Mouse (Mus musculus): ENCODE measurements around the gene Gm49358. TPM values are rescaled to one million over a fixed set of nuclear protein-coding genes. Genes with fewer than 3 reads are reported as not detected.

Gene Gm49358
- polyA plus RNA-seq, 1 experiment from 2014 or later: not detected

DNA sequence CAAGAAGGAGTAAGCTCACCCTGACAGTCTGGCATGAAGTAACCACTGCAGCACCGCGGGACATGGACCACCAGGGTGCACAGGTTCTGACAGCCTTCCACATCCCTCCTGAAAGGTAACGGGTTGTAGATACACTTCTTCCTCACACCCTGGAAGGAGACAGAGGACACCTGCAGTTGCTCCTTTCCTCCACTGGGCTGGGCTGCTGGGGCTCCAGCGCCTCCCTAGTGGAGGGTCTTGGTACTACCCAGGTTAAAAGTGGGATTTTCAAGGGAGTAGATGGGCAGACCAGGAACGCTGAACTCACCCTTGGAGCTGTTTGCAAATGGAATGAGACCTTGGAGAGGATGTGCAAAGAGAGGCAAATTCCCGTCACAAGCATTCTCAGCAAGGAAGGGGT, 99.7 kb downstream of the Gm49358 start:
- Histone ChIP-seq H3K4me3 (no peak overlapping the region), H3K9me3 (no peaks in the 10 kb centered on the region), H3K27me3 (ENCODE audit: insufficient read depth, poor library complexity, severe bottlenecking) (no peaks in the 10 kb centered on the region), H3K27ac (no peak overlapping the region), H3K4me1 (replicated peaks) (0 out of 2 replicates have a peak, but pooled peaks cover 3% of the 10 kb centered on the region), H3K36me3 (no peaks in the 10 kb centered on the region)
- 88% methylated on average over 6 of the region's 6 CpGs for WGBS
- DNase-seq (ENCODE audit: low spot score): no peak

DNA sequence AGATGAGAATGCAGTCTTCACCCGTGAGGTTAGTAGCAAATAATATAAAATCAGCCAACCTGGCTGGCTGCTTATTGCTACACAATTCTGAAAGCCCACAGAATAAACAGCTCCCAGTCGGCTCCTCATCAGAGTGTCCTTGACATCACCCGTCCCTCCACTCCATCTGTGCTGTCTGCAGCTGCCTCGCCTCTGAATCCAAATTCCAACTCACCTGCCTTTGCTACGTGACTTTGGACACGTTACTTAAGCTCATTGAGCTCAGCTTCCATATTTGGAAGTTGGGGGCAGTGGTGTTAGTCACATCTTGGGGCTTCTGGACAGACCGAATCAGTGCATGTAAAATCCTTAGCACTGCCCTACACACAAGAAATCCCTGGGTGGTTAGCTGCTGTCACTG, 108.3 kb downstream of the Gm49358 start:
- Histone ChIP-seq H3K9me3 (no peaks in the 10 kb centered on the region), H3K4me3 (no peak overlapping the region), H3K27me3 (ENCODE audit: insufficient read depth, poor library complexity, severe bottlenecking) (no peaks in the 10 kb centered on the region), H3K27ac (no peak overlapping the region), H3K4me1 (replicated peaks) (no peaks in the 10 kb centered on the region), H3K36me3 (no peaks in the 10 kb centered on the region)
- 86% methylated on average over 7 of the region's 7 CpGs for WGBS
- no peak for DNase-seq (ENCODE audit: low spot score)

DNA sequence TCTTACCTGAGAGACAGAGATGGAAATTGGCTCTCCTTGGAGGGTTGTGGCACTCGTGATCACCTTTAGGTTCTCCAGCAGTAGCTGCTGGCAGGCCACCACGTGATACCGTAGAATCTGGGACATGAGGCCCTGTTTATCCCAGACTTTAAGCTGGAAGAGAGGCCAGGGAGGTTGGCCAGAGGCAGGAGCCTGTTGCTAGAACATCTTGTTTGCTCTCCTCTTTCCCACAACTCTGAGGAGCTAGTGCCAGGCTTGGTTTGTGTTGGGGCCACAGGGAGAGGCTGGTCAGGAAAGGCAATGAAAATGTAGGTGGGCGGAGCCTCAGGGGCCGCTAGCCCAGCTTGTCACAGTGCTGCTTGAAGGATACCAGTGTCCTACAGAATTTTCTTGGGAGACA, 108.8 kb downstream of the Gm49358 start:
- H3K27ac ChIP-seq: no peak overlapping the region
- no peak for DNase-seq (ENCODE audit: low spot score)
- no peaks in the 10 kb centered on the region for H3K36me3 ChIP-seq
- no peaks in the 10 kb centered on the region for H3K4me1 ChIP-seq (replicated peaks)
- H3K9me3 ChIP-seq: no peaks in the 10 kb centered on the region
- no peak overlapping the region for H3K4me3 ChIP-seq
- H3K27me3 ChIP-seq (ENCODE audit: insufficient read depth, poor library complexity, severe bottlenecking): no peaks in the 10 kb centered on the region
- 71% methylated on average over 5 of the region's 5 CpGs for WGBS

DNA sequence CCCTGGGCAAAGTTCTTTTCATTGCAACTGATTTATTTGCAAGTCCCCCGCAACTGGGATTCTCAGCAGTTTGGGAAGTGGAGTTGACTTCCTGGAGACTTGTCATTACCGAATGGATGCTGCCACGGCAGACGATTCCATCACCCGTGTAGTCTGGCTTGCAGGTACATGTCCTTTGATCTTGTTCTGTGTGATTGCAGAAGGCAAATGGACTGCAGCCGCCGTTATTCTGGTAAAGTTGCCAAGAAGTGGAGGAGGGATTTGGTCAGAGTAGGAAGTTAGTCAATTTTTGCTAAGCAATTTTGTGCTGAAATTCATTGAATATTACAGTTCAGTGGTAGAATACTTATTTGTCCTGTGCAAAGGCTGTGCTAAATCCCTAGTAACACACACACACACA, 114.9 kb downstream of the Gm49358 start:
- Histone ChIP-seq H3K36me3 (no peaks in the 10 kb centered on the region), H3K9me3 (no peaks in the 10 kb centered on the region), H3K4me1 (replicated peaks) (0 out of 2 replicates have a peak, but pooled peaks cover 4% of the 10 kb centered on the region), H3K27me3 (ENCODE audit: insufficient read depth, poor library complexity, severe bottlenecking) (no peaks in the 10 kb centered on the region), H3K27ac (no peak overlapping the region), H3K4me3 (no peak overlapping the region)
- 89% methylated on average over 7 of the region's 7 CpGs for WGBS
- no peak for DNase-seq (ENCODE audit: low spot score)

DNA sequence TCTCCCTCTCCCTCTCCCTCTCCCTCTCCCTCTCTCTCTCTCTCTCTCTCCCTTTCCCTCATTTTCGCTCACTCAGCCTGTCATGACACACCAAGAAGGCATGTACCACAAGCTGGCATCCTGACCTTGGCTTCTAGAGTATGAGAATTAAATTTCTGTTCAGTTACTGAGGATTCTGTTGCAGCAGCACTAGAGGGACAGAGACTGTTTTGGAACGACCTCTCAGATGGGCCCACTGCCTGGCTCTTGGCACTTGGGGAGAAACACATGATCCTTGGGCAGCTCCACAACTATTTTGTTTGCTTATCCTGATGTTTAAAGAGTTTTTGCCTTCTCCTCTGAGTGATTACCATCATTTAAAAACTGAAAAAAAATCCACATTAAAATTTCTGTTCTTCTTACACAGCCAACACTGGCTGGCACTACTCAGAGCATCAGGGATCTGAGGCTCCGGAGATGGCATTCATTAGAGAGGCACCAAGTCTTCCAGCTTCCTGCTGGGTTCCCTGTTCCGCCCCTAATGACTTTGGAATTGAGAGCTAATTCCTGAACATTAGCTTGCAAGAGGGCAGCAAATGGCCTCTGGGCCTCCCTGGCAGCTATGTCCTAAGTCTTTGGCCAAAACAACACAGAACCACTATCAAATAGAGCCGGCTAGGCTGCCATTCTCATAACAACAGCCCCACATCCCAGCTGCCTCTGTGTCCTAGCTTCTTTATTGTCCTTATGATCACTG, 116.5 kb downstream of the Gm49358 start:
- Histone ChIP-seq H3K27ac (no peak overlapping the region), H3K36me3 (no peaks in the 10 kb centered on the region), H3K9me3 (no peaks in the 10 kb centered on the region), H3K27me3 (ENCODE audit: insufficient read depth, poor library complexity, severe bottlenecking) (no peaks in the 10 kb centered on the region), H3K4me3 (no peak overlapping the region), H3K4me1 (replicated peaks) (0 out of 2 replicates have a peak, but pooled peaks cover 4% of the 10 kb centered on the region)
- DNase-seq (ENCODE audit: low spot score): no peak
- 59% methylated on average over 5 of the region's 5 CpGs for WGBS

DNA sequence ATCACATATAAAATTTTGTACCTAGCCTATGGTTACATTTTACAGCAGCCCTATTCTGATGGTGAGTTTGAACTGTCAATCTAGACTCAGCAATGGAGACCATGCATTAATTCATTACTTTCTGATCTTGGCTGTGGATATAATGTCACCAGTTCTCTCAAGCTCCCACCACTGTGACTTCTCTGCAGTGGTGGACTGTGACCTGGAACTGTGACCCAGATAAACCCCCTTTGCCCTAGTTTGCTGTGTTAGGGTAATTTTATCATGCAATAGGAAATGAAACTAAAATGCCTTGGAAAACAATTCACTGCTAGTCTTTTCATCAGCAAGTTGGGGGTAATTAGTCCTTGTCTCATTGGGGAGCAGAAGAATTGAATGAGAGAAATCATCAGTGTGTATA, 117.7 kb downstream of the Gm49358 start:
- Histone ChIP-seq H3K4me3 (no peak overlapping the region), H3K4me1 (replicated peaks) (0 out of 2 replicates have a peak, but pooled peaks cover 4% of the 10 kb centered on the region), H3K27ac (no peak overlapping the region), H3K27me3 (ENCODE audit: insufficient read depth, poor library complexity, severe bottlenecking) (no peaks in the 10 kb centered on the region), H3K36me3 (no peaks in the 10 kb centered on the region), H3K9me3 (no peaks in the 10 kb centered on the region)
- DNase-seq (ENCODE audit: low spot score): no peak

Other genes with a start within 250 kb of the Gm49358 start
- 412 and 566 TPM in 2 replicates for gene Hsp90b1, start 58.5 kb upstream of the Gm49358 start, polyA plus RNA-seq (2016; fragmentation: Nextera tagmentation; extraction: Ambion mirVana)
- 2.9 TPM in 2 replicates for gene Ttc41, start 58.2 kb upstream of the Gm49358 start, polyA plus RNA-seq (2016; fragmentation: Nextera tagmentation; extraction: Ambion mirVana)
- gene Nt5dc3, start 15.0 kb downstream of the Gm49358 start, polyA plus RNA-seq (2016; fragmentation: Nextera tagmentation; extraction: Ambion mirVana): 0.77 and 1.4 TPM in 2 replicates
- gene Stab2, start 244.1 kb downstream of the Gm49358 start, polyA plus RNA-seq (2016; fragmentation: Nextera tagmentation; extraction: Ambion mirVana): 0.13 and 0.27 TPM in 2 replicates